Mouse (Mus musculus) MEL (cell line): ENCODE measurements around the gene Trem3. TPM values are rescaled to one million over a fixed set of nuclear protein-coding genes. Genes with fewer than 3 reads are reported as not detected.

Experiments used
- DNase-seq: peaks from one replicate; pipeline ENCODE4 v3.0.0; 2011; ENCODE audit warnings: low read depth, low spot score
- H3K27ac ChIP-seq: 2 replicates; pipeline ENCODE4 v1.5.1; 2012; ENCODE audit warnings: low read depth, mild to moderate bottlenecking, control low read depth, low read length, moderate library complexity; ENCODE audit not compliant: control insufficient read depth
- H3K27me3 ChIP-seq, 2 experiments: fragments of 150-350 bp in 1 of 2; sonication (generic) in 1 of 2; 2 replicates each; pipeline ENCODE4 v1.6.1; 2012; ENCODE audit warnings: low read length in 2 of 2, mild to moderate bottlenecking in 2 of 2, improper control_type of control experiment in 1 of 2, moderate library complexity in 1 of 2; ENCODE audit not compliant: insufficient read depth in 2 of 2, control insufficient read depth in 1 of 2
- H3K36me3 ChIP-seq, 2 experiments: 2 replicates each; pipeline ENCODE4 v1.6.1; 2012 to 2014; ENCODE audit warnings: low read length in 2 of 2, improper control_type of control experiment in 1 of 2, inconsistent platforms in 1 of 2, mild to moderate bottlenecking in 1 of 2; ENCODE audit not compliant: insufficient read depth in 2 of 2, control insufficient read depth in 1 of 2
- H3K4me1 ChIP-seq, 2 experiments: fragments of 150-350 bp in 1 of 2; sonication (generic) in 1 of 2; 2 replicates each; pipeline ENCODE4 v1.6.1; 2012; ENCODE audit warnings: low read length in 2 of 2, improper control_type of control experiment in 1 of 2, mild to moderate bottlenecking in 1 of 2; ENCODE audit not compliant: insufficient read depth in 2 of 2, control insufficient read depth in 1 of 2
- H3K4me3 ChIP-seq, 2 experiments: fragments of 150-350 bp in 1 of 2; sonication (generic) in 1 of 2; 2 replicates each; pipeline ENCODE4 v1.5.1; 2012; ENCODE audit warnings: low read depth in 2 of 2, low read length in 2 of 2, mild to moderate bottlenecking in 2 of 2, moderate library complexity in 2 of 2, control low read depth in 1 of 2, improper control_type of control experiment in 1 of 2; ENCODE audit not compliant: control insufficient read depth in 1 of 2, insufficient read depth in 1 of 2
- H3K79me2 ChIP-seq: 2 replicates; pipeline ENCODE4 v1.6.1; 2012; ENCODE audit warnings: mild to moderate bottlenecking, low read length, moderate library complexity; ENCODE audit not compliant: control insufficient read depth, poor library complexity, insufficient read depth
- H3K9ac ChIP-seq: 2 replicates; pipeline ENCODE4 v1.6.1; 2012; ENCODE audit warnings: low read depth, mild to moderate bottlenecking, control low read depth, low read length, moderate library complexity; ENCODE audit not compliant: control insufficient read depth, poor library complexity, severe bottlenecking
- H3K9me3 ChIP-seq: fragments of 150-350 bp; sonication (generic); replicated peaks from 2 replicates; pipeline ENCODE4 v1.6.1; 2012; ENCODE audit warnings: mild to moderate bottlenecking, low read length, improper control_type of control experiment, moderate library complexity; ENCODE audit not compliant: insufficient read depth
- BHLHE40 ChIP-seq: IDR thresholded peaks from 2 replicates; pipeline ENCODE4 v1.6.1; 2012; ENCODE audit warnings: low read depth, mild to moderate bottlenecking, inconsistent platforms, low read length, improper control_type of control experiment, borderline replicate concordance
- CHD1 ChIP-seq: IDR thresholded peaks from 2 replicates; pipeline ENCODE4 v1.6.1; 2012; ENCODE audit warnings: low read depth, mild to moderate bottlenecking, inconsistent platforms, low read length, improper control_type of control experiment
- ELF1 ChIP-seq: IDR thresholded peaks from 2 replicates; pipeline ENCODE4 v1.6.1; 2014; ENCODE audit warnings: low read depth, mild to moderate bottlenecking, inconsistent platforms, low read length, improper control_type of control experiment, moderate library complexity
- EP300 ChIP-seq, 2 experiments: IDR thresholded peaks; 2 replicates each; pipeline ENCODE4 v1.6.1; 2011; ENCODE audit warnings: improper control_type of control experiment in 2 of 2, low read length in 2 of 2, low read depth in 1 of 2, mild to moderate bottlenecking in 1 of 2
- ETS1 ChIP-seq: IDR thresholded peaks from 2 replicates; pipeline ENCODE4 v1.6.1; 2012; ENCODE audit warnings: low read depth, mild to moderate bottlenecking, inconsistent platforms, low read length, improper control_type of control experiment, moderate library complexity
- GABPA ChIP-seq: IDR thresholded peaks from 2 replicates; pipeline ENCODE4 v1.6.1; 2012; ENCODE audit warnings: low read depth, mild to moderate bottlenecking, inconsistent platforms, low read length, improper control_type of control experiment, moderate library complexity
- GATA1 ChIP-seq: IDR thresholded peaks from 2 replicates; pipeline ENCODE4 v1.6.1; 2011; ENCODE audit warnings: low read depth, low read length, improper control_type of control experiment
- HCFC1 ChIP-seq: IDR thresholded peaks from 2 replicates; pipeline ENCODE4 v1.6.1; 2012; ENCODE audit warnings: low read depth, mild to moderate bottlenecking, inconsistent platforms, low read length, improper control_type of control experiment, moderate library complexity
- JUND ChIP-seq: IDR thresholded peaks from 2 replicates; pipeline ENCODE4 v1.6.1; 2011; ENCODE audit warnings: low read depth, mild to moderate bottlenecking, improper control_type of control experiment, low read length
- KAT2A ChIP-seq: conservative IDR thresholded peaks from 2 replicates; pipeline ENCODE4 v1.6.1; 2012; ENCODE audit warnings: low read depth, low read length, improper control_type of control experiment, inconsistent platforms
- MAX ChIP-seq: IDR thresholded peaks from 2 replicates; pipeline ENCODE4 v1.6.1; 2011; ENCODE audit warnings: low read length, improper control_type of control experiment
- MAZ ChIP-seq: IDR thresholded peaks from 2 replicates; pipeline ENCODE4 v1.6.1; 2012; ENCODE audit warnings: low read depth, mild to moderate bottlenecking, inconsistent platforms, low read length, improper control_type of control experiment
- MEF2A ChIP-seq: IDR thresholded peaks from 2 replicates; pipeline ENCODE4 v1.6.1; 2014; ENCODE audit warnings: low read depth, mild to moderate bottlenecking, inconsistent platforms, low read length, improper control_type of control experiment; ENCODE audit not compliant: poor library complexity, insufficient replicate concordance, severe bottlenecking; ENCODE audit errors: extremely low read depth
- MYB ChIP-seq: IDR thresholded peaks from 2 replicates; pipeline ENCODE4 v1.6.1; 2011; ENCODE audit warnings: mild to moderate bottlenecking, low read depth, low read length, improper control_type of control experiment
- MYC ChIP-seq: IDR thresholded peaks from 2 replicates; pipeline ENCODE4 v1.6.1; 2011; ENCODE audit warnings: low read depth, mild to moderate bottlenecking, low read length, improper control_type of control experiment, moderate library complexity
- NRF1 ChIP-seq: IDR thresholded peaks from 2 replicates; pipeline ENCODE4 v1.6.1; 2014; ENCODE audit warnings: low read depth, mild to moderate bottlenecking, inconsistent platforms, low read length, improper control_type of control experiment, moderate library complexity; ENCODE audit not compliant: poor library complexity, insufficient read depth, severe bottlenecking
- POLR2AphosphoS5 ChIP-seq: IDR thresholded peaks from 2 replicates; pipeline ENCODE4 v1.6.1; 2012; ENCODE audit warnings: low read depth, borderline replicate concordance, mild to moderate bottlenecking, inconsistent platforms, low read length, moderate library complexity, mixed read lengths
- RAD21 ChIP-seq: IDR thresholded peaks from 2 replicates; pipeline ENCODE4 v1.6.1; 2011; ENCODE audit warnings: mild to moderate bottlenecking, low read depth, low read length, improper control_type of control experiment
- RCOR1 ChIP-seq: IDR thresholded peaks from 2 replicates; pipeline ENCODE4 v1.6.1; 2012; ENCODE audit warnings: low read depth, mild to moderate bottlenecking, inconsistent platforms, low read length, improper control_type of control experiment
- SIN3A ChIP-seq: IDR thresholded peaks from 2 replicates; pipeline ENCODE4 v1.6.1; 2012; ENCODE audit warnings: low read length, improper control_type of control experiment, inconsistent platforms
- SMC3 ChIP-seq: IDR thresholded peaks from 2 replicates; pipeline ENCODE4 v1.6.1; 2011; ENCODE audit warnings: low read depth, low read length, improper control_type of control experiment
- TAL1 ChIP-seq: IDR thresholded peaks from 2 replicates; pipeline ENCODE4 v1.6.1; 2012; ENCODE audit warnings: mild to moderate bottlenecking, inconsistent platforms, low read length, moderate library complexity, mixed read lengths
- TBP ChIP-seq: IDR thresholded peaks from 2 replicates; pipeline ENCODE4 v1.8.0; 2011; ENCODE audit warnings: low read depth, low read length, improper control_type of control experiment
- TCF12 ChIP-seq: IDR thresholded peaks from 2 replicates; pipeline ENCODE4 v1.6.1; 2014; ENCODE audit warnings: low read depth, mild to moderate bottlenecking, inconsistent platforms, low read length, improper control_type of control experiment, moderate library complexity
- UBTF ChIP-seq: IDR thresholded peaks from 2 replicates; pipeline ENCODE4 v1.6.1; 2012; ENCODE audit warnings: low read depth, mild to moderate bottlenecking, inconsistent platforms, low read length, improper control_type of control experiment, moderate library complexity, borderline replicate concordance; ENCODE audit not compliant: insufficient read depth
- USF1 ChIP-seq: IDR thresholded peaks from 2 replicates; pipeline ENCODE4 v1.6.1; 2014; ENCODE audit warnings: low read depth, mild to moderate bottlenecking, inconsistent platforms, low read length, improper control_type of control experiment, moderate library complexity
- USF2 ChIP-seq, 2 experiments: IDR thresholded peaks; 2 replicates each; pipeline ENCODE4 v1.6.1; 2011 to 2012; ENCODE audit warnings: improper control_type of control experiment in 2 of 2, low read length in 2 of 2, borderline replicate concordance in 1 of 2, inconsistent platforms in 1 of 2, low read depth in 1 of 2, mild to moderate bottlenecking in 1 of 2; ENCODE audit not compliant: insufficient read depth in 1 of 2
- ZKSCAN1 ChIP-seq: IDR thresholded peaks from 2 replicates; pipeline ENCODE4 v1.6.1; 2012; ENCODE audit warnings: low read depth, mild to moderate bottlenecking, inconsistent platforms, low read length, improper control_type of control experiment, moderate library complexity
- ZMIZ1 ChIP-seq: IDR thresholded peaks from 2 replicates; pipeline ENCODE4 v1.6.1; 2012; ENCODE audit warnings: low read depth, mild to moderate bottlenecking, inconsistent platforms, low read length, improper control_type of control experiment, moderate library complexity
- ZNF384 ChIP-seq: IDR thresholded peaks from 2 replicates; pipeline ENCODE4 v1.6.1; 2012; ENCODE audit warnings: low read depth, mild to moderate bottlenecking, inconsistent platforms, low read length, improper control_type of control experiment
- polyA plus RNA-seq, 2 experiments: library from polyadenylated mRNA; stranded (reverse) in 1 of 2; unstranded in 1 of 2; fragments of >175 nt in 1 of 2; fragments of >200 nt in 1 of 2; gene quantifications; 2 replicates each; pipeline versions ENCODE4 v1.2.1 to v1.2.4; 2012; ENCODE audit warnings: low replicate concordance in 2 of 2, low read depth in 1 of 2; ENCODE audit not compliant: insufficient read length in 2 of 2, insufficient read depth in 1 of 2, missing spikeins in 1 of 2
- total RNA-seq: library from RNA; depleted of rRNA; stranded (reverse); fragments of 300-350 nt; gene quantifications from 2 replicates; pipeline ENCODE4 v1.2.3, GENCODE M21; 2012

The Trem3 gene
- total and polyA plus RNA-seq, 3 experiments, result not detected

DNA sequence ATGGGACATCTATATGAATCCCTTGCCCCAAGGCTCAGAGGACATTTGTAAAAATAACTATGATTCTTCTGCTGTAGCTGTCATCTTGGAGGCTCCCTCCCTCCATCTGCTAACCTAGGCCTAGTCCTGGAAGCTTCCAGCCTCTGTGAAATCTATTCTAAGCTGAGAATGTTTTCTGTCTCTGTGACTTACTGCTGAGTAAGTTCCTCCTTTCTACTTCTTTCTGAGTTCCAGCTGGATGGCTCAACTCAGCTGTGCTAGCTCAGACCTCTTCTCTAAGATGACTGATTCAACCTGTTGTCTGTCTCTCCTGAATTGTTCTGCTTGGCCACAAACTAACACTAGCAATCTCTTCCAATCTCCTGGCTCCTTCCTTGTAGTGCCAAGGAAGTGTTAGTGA is 30.8 kb downstream of the Trem3 start:
- H3K36me3 ChIP-seq, result peaks cover 0 to 27% of the 10 kb centered on the region in 2 experiments; a peak in 2 of 4 replicates
- no peaks in the 10 kb centered on the region for H3K79me2 ChIP-seq
- H3K27ac ChIP-seq, result peak overlapping the region; percentile 62
- no peak overlapping the region for H3K9ac ChIP-seq
- TF ChIP-seq RAD21 (no peak), MYC (no peak), POLR2AphosphoS5 (no peak), ETS1 (peak; percentile 87)
- H3K4me1 ChIP-seq, result peaks cover 23 to 37% of the 10 kb centered on the region in 2 experiments
- no peaks in the 10 kb centered on the region for H3K27me3 ChIP-seq
- H3K9me3 ChIP-seq, result no peaks in the 10 kb centered on the region
- H3K4me3 ChIP-seq, result peak overlapping the region in 1 of 2 experiments; percentile 41; a peak in 1 of 4 replicates
- peak; percentile 58 for DNase-seq

DNA sequence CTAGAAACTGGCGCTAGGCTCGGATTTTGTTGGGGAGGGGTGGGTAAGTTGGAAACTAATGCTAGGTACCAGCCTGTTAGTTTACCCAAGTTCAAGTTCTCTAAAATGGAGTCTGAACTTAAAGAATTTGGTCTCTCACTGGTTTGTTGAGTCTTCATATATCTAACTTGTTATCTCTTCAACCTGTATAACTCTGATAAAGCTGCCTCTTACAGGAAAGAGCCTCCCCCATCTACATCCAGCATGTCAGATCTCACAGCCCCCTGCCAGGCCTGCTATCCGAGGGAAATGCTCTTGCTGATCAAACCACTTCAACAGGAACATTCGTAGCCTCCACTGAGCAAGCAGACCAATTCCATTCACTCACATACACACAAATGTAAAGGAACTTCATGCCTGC is 31.4 kb downstream of the Trem3 start:
- peaks cover 0 to 22% of the 10 kb centered on the region in 2 experiments; a peak in 2 of 4 replicates for H3K36me3 ChIP-seq
- H3K4me3 ChIP-seq, result peak overlapping the region in 1 of 2 experiments; percentile 41; a peak in 1 of 4 replicates
- H3K27ac ChIP-seq, result peak overlapping the region; percentile 62
- H3K9me3 ChIP-seq, result no peaks in the 10 kb centered on the region
- DNase-seq, result peak; percentile 65
- no peaks in the 10 kb centered on the region for H3K79me2 ChIP-seq
- H3K9ac ChIP-seq, result peak overlapping the region; percentile 18; the same call in 1 of the 2 replicates
- peaks cover 20 to 33% of the 10 kb centered on the region in 2 experiments for H3K4me1 ChIP-seq
- H3K27me3 ChIP-seq, result no peaks in the 10 kb centered on the region
- TF ChIP-seq ZKSCAN1 (no peak), USF2 (IDR thresholded peaks at IDR 0.05; ENCODE audit: borderline replicate concordance in 1 of 2, insufficient read depth in 1 of 2, low read depth in 1 of 2, low read length in 2 of 2) (no peak), EP300 (IDR thresholded peaks at IDR 0.05; ENCODE audit: low read depth in 1 of 2, low read length in 2 of 2) (peak; percentile 77 to 78), CHD1 (no peak), GATA1 (peak; percentile 86), MAX (no peak), MYC (no peak), TBP (0 out of 2 replicates have a peak, but pooled peaks have one; percentile 34), BHLHE40 (no peak), HCFC1 (no peak), SMC3 (no peak), ZNF384 (no peak), JUND (no peak), KAT2A (no peak), TAL1 (no peak; the same call in 1 of the 2 replicates), SIN3A (no peak; the same call in 1 of the 2 replicates), MYB (no peak), ZMIZ1 (no peak), NRF1 (no peak), ETS1 (no peak), RAD21 (no peak), MAZ (0 out of 2 replicates have a peak, but pooled peaks have one; percentile 26), GABPA (no peak), RCOR1 (peak; percentile 44; the same call in 1 of the 2 replicates), USF1 (no peak), TCF12 (peak; percentile 85), ELF1 (no peak), UBTF (0 out of 2 replicates have a peak, but pooled peaks have one; percentile 35), MEF2A (no peak)
